8 mouse cellular contexts compared by ENCODE assay signal in the genomic region with DNA sequence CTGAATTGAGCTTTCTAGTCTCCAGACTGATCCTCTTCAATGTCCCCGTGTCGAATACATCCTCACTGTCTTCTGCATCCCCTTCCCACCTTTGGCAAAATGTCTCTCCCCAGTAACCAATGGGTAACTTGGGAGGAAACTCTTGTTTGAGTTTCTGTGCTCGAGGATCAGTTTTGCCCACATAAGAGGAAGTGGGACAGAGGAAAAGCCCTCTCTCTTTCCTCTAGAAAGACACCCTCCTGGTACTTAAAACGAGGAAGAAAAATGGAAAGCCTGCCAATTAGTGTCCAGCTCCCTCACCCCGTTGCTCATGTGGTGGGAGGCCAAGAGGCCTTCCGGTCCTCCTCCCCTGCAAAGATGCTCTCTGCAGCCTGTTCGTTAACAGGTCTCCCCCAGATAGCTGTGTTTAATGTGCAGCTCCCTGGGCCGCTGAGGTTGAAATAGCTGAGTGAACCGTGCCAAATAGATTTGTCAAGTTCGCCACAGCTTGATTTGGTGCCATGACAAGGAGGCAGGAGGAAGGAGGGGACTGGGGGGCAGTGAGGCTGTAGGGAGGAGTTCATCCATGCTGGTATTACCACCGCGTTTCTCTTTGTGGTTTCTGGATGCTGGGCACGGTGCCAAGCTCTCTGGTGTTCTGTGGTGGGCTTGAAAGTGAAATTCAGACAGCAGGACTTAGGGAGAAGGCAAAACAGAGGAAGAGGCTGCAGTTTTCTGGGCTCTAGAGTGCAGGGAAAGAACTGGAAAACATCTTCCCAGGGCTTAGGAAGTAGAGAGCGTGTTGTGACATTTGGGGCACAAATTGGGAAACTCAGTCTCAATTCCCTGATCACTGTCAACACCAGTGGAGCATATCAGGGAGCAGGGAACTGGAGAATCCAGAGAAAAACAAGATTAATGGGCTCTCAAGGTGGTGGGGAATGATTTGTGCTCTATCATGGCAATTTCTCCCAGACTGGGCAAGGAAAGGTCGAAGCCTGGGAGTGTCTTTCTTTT. TPM values are rescaled to one million over a fixed set of nuclear protein-coding genes. Genes with fewer than 3 reads are reported as not detected.
DNase-seq lines count a peak whose midpoint lies in the region; ATAC-seq and TF ChIP-seq lines count a peak whose summit lies in the region.

No protein-coding gene starts in this region.

- no peak overlapping the region for H3K4me3 ChIP-seq in layer of hippocampus, adult 2 months
- H3K4me3 ChIP-seq in heart, adult 2 months = no peak overlapping the region
- H3K4me3 ChIP-seq in limb, embryonic 15.5 days = no peak overlapping the region
- no peak overlapping the region for H3K4me3 ChIP-seq in stomach, embryonic 15.5 days (replicated peaks)

- peaks cover 31% of the 10 kb centered on the region for H3K36me3 ChIP-seq in heart, adult 2 months (ENCODE audit: control insufficient read depth, insufficient read depth, low read length)
- H3K36me3 ChIP-seq in limb, embryonic 15.5 days = peaks cover 24% of the 10 kb centered on the region
- H3K36me3 ChIP-seq in stomach, embryonic 15.5 days = 0 out of 2 replicates have a peak, but pooled peaks cover 3% of the 10 kb centered on the region

- no peak for TF ChIP-seq EP300 in heart, adult 2 months (IDR thresholded peaks at IDR 0.05; ENCODE audit: insufficient read depth, low read depth, low read length)

- H3K4me2 ChIP-seq in limb, embryonic 15.5 days = peak overlapping the region; percentile 6; the same call in 1 of the 2 replicates
- no peak overlapping the region for H3K4me2 ChIP-seq in stomach, embryonic 15.5 days

- H3K27me3 ChIP-seq in heart, adult 2 months (ENCODE audit: control insufficient read depth, insufficient read depth, low read length) = no peaks in the 10 kb centered on the region
- H3K27me3 ChIP-seq in limb, embryonic 15.5 days = no peaks in the 10 kb centered on the region
- H3K27me3 ChIP-seq in stomach, embryonic 15.5 days (replicated peaks) = no peaks in the 10 kb centered on the region

- H3K27ac ChIP-seq in layer of hippocampus, adult 2 months = peak overlapping the region; percentile 12; the same call in 1 of the 2 replicates
- H3K27ac ChIP-seq in heart, adult 2 months = peak overlapping the region; percentile 21; the same call in 1 of the 2 replicates
- peak overlapping the region; percentile 72 for H3K27ac ChIP-seq in limb, embryonic 15.5 days
- H3K27ac ChIP-seq in stomach, embryonic 15.5 days = 0 out of 2 replicates have a peak overlapping the region, but pooled peaks have one; percentile 12

- peaks cover 26% of the 10 kb centered on the region for H3K4me1 ChIP-seq in heart, adult 2 months (ENCODE audit: control insufficient read depth, insufficient read depth, low read length)
- peaks cover 22% of the 10 kb centered on the region for H3K4me1 ChIP-seq in limb, embryonic 15.5 days
- peaks cover 11% of the 10 kb centered on the region for H3K4me1 ChIP-seq in stomach, embryonic 15.5 days

- intact Hi-C loops in heart, adult 2 months (cut with DNase I) = no loop called here

- no peak for DNase-seq in layer of hippocampus, adult 2 months (ENCODE audit: low spot score in 2 of 2)
- DNase-seq in layer of hippocampus, adult 8-10 months (ENCODE audit: low spot score in 2 of 2) = no peak
- peak; percentile 94 for DNase-seq in brain, embryonic 14.5 days (ENCODE audit: low read depth)
- DNase-seq in heart, adult 2 months = peak; percentile 48 to 55
- no peak for DNase-seq in T-cell, adult 2 months (ENCODE audit: low spot score)
- DNase-seq in frontal cortex, postnatal 36 days (ENCODE audit: low spot score in 2 of 2) = no peak

- TF ChIP-seq CTCF in layer of hippocampus, adult 2 months (conservative IDR thresholded peaks at IDR 0.05) = no peak
- TF ChIP-seq CTCF in brain, embryonic 14.5 days (IDR thresholded peaks at IDR 0.05; ENCODE audit: borderline replicate concordance, extremely low read depth, insufficient read depth, insufficient read length) = no peak
- TF ChIP-seq CTCF in heart, adult 2 months (IDR thresholded peaks at IDR 0.05) = no peak

- no peaks in the 10 kb centered on the region for H3K9me3 ChIP-seq in limb, embryonic 15.5 days
- no peaks in the 10 kb centered on the region for H3K9me3 ChIP-seq in stomach, embryonic 15.5 days

- no peak overlapping the region for H3K9ac ChIP-seq in heart, adult 2 months (ENCODE audit: low read depth, low read length)
- H3K9ac ChIP-seq in limb, embryonic 15.5 days = no peak overlapping the region
- H3K9ac ChIP-seq in stomach, embryonic 15.5 days = no peak overlapping the region

- no peaks in the 10 kb centered on the region for H3K79me2 ChIP-seq in heart, adult 2 months (replicated peaks; ENCODE audit: control insufficient read depth, insufficient read depth, low read length)

- no peak for TF ChIP-seq POLR2A in brain, embryonic 14.5 days (IDR thresholded peaks at IDR 0.05; ENCODE audit: borderline replicate concordance, extremely low read depth, insufficient read depth, insufficient read length, poor library complexity, severe bottlenecking)
- TF ChIP-seq POLR2A in heart, adult 2 months (IDR thresholded peaks at IDR 0.05; ENCODE audit: insufficient read depth, low read depth, low read length) = no peak

- ATAC-seq in limb, embryonic 15.5 days (ENCODE audit: insufficient number of reproducible peaks, low FRiP score, low TSS enrichment, low read depth) = 0 out of 2 replicates have a peak, but pooled peaks have one; percentile 44
- peak; percentile 53; the same call in 1 of the 2 replicates for ATAC-seq in stomach, embryonic 15.5 days (ENCODE audit: insufficient read depth, low FRiP score, low read depth)

- 26% methylated on average over 15 of the region's 15 CpGs for WGBS in heart, adult 2 months
- whole genome bisulfite sequencing in limb, embryonic 15.5 days = 31% methylated on average over 15 of the region's 15 CpGs
- 33% methylated on average over 15 of the region's 15 CpGs for WGBS in stomach, embryonic 15.5 days

RNA-seq across cellular contexts. Expression of a gene that starts 48.2 kb away (rescaled TPM):
- 10 to 100 TPM; 60.3 to 63.7 TPM for total RNA-seq in layer of hippocampus, adult 2 months (2021)
- 10 to 100 TPM; 61.1 to 61.8 (median 61.5) TPM for total RNA-seq in layer of hippocampus, adult 8-10 months (2022)
- 53.3 and 66.5 TPM in 2 replicates for polyA plus RNA-seq in brain, embryonic 14.5 days (2012; rRNA removed)
- 10 to 100 TPM; 20.7 to 29.6 TPM for total RNA-seq in heart, adult 2 months (2021)
- 15.6 and 24.2 TPM in 2 replicates for polyA plus RNA-seq in heart, adult 2 months (2012; rRNA removed)
- 31.6 and 33.6 TPM in 2 replicates for polyA plus RNA-seq in limb, embryonic 15.5 days (2015; fragmentation: Nextera tagmentation; extraction: Ambion mirVana)
- 28.0 and 35.5 TPM in 2 replicates for polyA plus RNA-seq in stomach, embryonic 15.5 days (2015; fragmentation: Nextera tagmentation; extraction: Ambion mirVana)

Comparison
In these comparisons a context has a peak if more than half of its experiments do, and no peak if none do; other contexts are left out.
1. DNase-seq: peak in brain, embryonic 14.5 days (single experiment) and heart, adult 2 months (2 of 2); none in layer of hippocampus, adult 2 months (0 of 2), layer of hippocampus, adult 8-10 months (0 of 2), T-cell, adult 2 months (single experiment) and frontal cortex, postnatal 36 days (0 of 2).
2. H3K27ac ChIP-seq: peak in every context shown above with its lines; median percentile 72 in limb, embryonic 15.5 days; 21 in heart, adult 2 months; 12 in layer of hippocampus, adult 2 months; 12 in stomach, embryonic 15.5 days.